8 mouse cellular contexts compared by ENCODE assay signal in genomic region chr10:75859786-75860470, GRCm38 (mm10). TPM values are rescaled to one million over a fixed set of nuclear protein-coding genes. Genes with fewer than 3 reads are reported as not detected.
DNase-seq lines count a peak whose midpoint lies in the region; ATAC-seq and TF ChIP-seq lines count a peak whose summit lies in the region.
"Not testable (repeated sequence)": the region's sequence is repeated elsewhere in the genome, so short reads cannot be mapped to it uniquely, and the experiment has no call there.

TSS of gene Mif (minus strand) at chr10:75860240.

- H3K27ac ChIP-seq in brown adipose tissue, adult 24 weeks (replicated peaks; ENCODE audit: low read depth, low read length) = peak within 1 kb of the TSS; percentile 25; the same call in 1 of the 2 replicates
- H3K27ac ChIP-seq in heart, embryonic 14.5 days (replicated peaks in 1 of 2; ENCODE audit: control insufficient read depth in 1 of 2, insufficient read depth in 1 of 2, low read depth in 2 of 2, low read length in 2 of 2) = peak within 1 kb of the TSS; percentile 95 to 96
- peak within 1 kb of the TSS; percentile 64 for H3K27ac ChIP-seq in liver, embryonic 14.5 days
- peak within 1 kb of the TSS; percentile 86 for H3K27ac ChIP-seq in neural tube, embryonic 11.5 days (ENCODE audit: low read depth, low read length)
- peak within 1 kb of the TSS; percentile 83 for H3K27ac ChIP-seq in stomach, postnatal 0 days (replicated peaks)

- ATAC-seq in heart, embryonic 14.5 days (ENCODE audit: insufficient number of reproducible peaks, insufficient read depth, low FRiP score, low read depth) = peak; percentile 95
- peak; percentile 95 for ATAC-seq in liver, embryonic 14.5 days (ENCODE audit: insufficient read depth)
- ATAC-seq in neural tube, embryonic 11.5 days (ENCODE audit: insufficient read depth, low FRiP score, low TSS enrichment) = peak; percentile 95
- ATAC-seq in stomach, postnatal 0 days (ENCODE audit: low FRiP score, low TSS enrichment) = peak; percentile 97

- WGBS in heart, embryonic 14.5 days = under 1% methylated on average over 32 of the region's 46 CpGs
- WGBS in liver, embryonic 14.5 days (ENCODE audit: insufficient replicate concordance) = under 1% methylated on average over 43 of the region's 46 CpGs
- 0% methylated on average over 40 of the region's 46 CpGs for WGBS in neural tube, embryonic 11.5 days
- under 1% methylated on average over 34 of the region's 46 CpGs for WGBS in stomach, postnatal 0 days

- peak; percentile 96 for DNase-seq in CD4-positive, CD25-positive, alpha-beta regulatory T cell, adult 2 months (ENCODE audit: low read depth, low spot score)
- peak; percentile 90 for DNase-seq in fibroblast of lung, adult 2 months (ENCODE audit: low read depth)
- peak; percentile 88 to 94 for DNase-seq in kidney, postnatal 25 days
- peak; percentile 74 to 80 (median 75) for DNase-seq in liver, embryonic 14.5 days (ENCODE audit: low read depth in 3 of 3, low spot score in 3 of 3)
- DNase-seq in neural tube, embryonic 11.5 days (ENCODE audit: low spot score) = peak; percentile 96
- peak; percentile 96 for DNase-seq in stomach, postnatal 0 days (ENCODE audit: low spot score)

- H3K4me3 ChIP-seq in brown adipose tissue, adult 24 weeks (ENCODE audit: insufficient read depth, low read depth, low read length) = peak within 1 kb of the TSS; percentile 72
- peak within 1 kb of the TSS; percentile 70 to 91 for H3K4me3 ChIP-seq in heart, embryonic 14.5 days (ENCODE audit: control insufficient read depth in 1 of 2, insufficient read depth in 1 of 2, low read depth in 1 of 2, low read length in 2 of 2)
- peak within 1 kb of the TSS; percentile 70 to 75 for H3K4me3 ChIP-seq in liver, embryonic 14.5 days (ENCODE audit: insufficient read depth in 1 of 2, low read depth in 2 of 2, low read length in 2 of 2)
- peak within 1 kb of the TSS; percentile 70 for H3K4me3 ChIP-seq in neural tube, embryonic 11.5 days (ENCODE audit: low read depth, low read length)
- H3K4me3 ChIP-seq in stomach, postnatal 0 days (ENCODE audit: low read depth, low read length) = peak within 1 kb of the TSS; percentile 59

- TF ChIP-seq CTCF in liver, embryonic 14.5 days (IDR thresholded peaks at IDR 0.05; ENCODE audit: low read depth) = peak; percentile 10; the same call in 1 of the 2 replicates
- TF ChIP-seq CTCF in stomach, postnatal 0 days (IDR thresholded peaks at IDR 0.05; ENCODE audit: low read depth) = peak; percentile 24

- H3K36me3 ChIP-seq in heart, embryonic 14.5 days (ENCODE audit: control insufficient read depth, insufficient read depth, low read length) = peaks cover 25% of the 10 kb centered on the region
- not testable (repeated sequence) for H3K36me3 ChIP-seq in liver, embryonic 14.5 days (replicated peaks; ENCODE audit: control insufficient read depth, insufficient read depth, low read depth); neural tube, embryonic 11.5 days (ENCODE audit: control insufficient read depth, insufficient read depth, low read length); stomach, postnatal 0 days (ENCODE audit: control insufficient read depth, insufficient read depth, low read length)

- H3K9me3 ChIP-seq in heart, embryonic 14.5 days (ENCODE audit: control insufficient read depth, low read length); liver, embryonic 14.5 days (ENCODE audit: control insufficient read depth, low read length); neural tube, embryonic 11.5 days (ENCODE audit: control insufficient read depth, low read length); stomach, postnatal 0 days (ENCODE audit: control insufficient read depth, low read length): not testable (repeated sequence)

- peak within 1 kb of the TSS; percentile 78 for H3K4me2 ChIP-seq in heart, embryonic 14.5 days (ENCODE audit: low read length)
- peak within 1 kb of the TSS; percentile 88 for H3K4me2 ChIP-seq in liver, embryonic 14.5 days (ENCODE audit: low read depth)
- peak within 1 kb of the TSS; percentile 80 for H3K4me2 ChIP-seq in neural tube, embryonic 11.5 days (ENCODE audit: low read depth)
- peak within 1 kb of the TSS; percentile 72 for H3K4me2 ChIP-seq in stomach, postnatal 0 days (replicated peaks; ENCODE audit: low read depth)

- H3K4me1 ChIP-seq in brown adipose tissue, adult 24 weeks (ENCODE audit: control insufficient read depth, insufficient read depth, insufficient read length, low read length); stomach, postnatal 0 days (replicated peaks; ENCODE audit: control insufficient read depth, insufficient read depth): not testable (repeated sequence)
- peaks cover 23 to 24% of the 10 kb centered on the region in 2 experiments for H3K4me1 ChIP-seq in heart, embryonic 14.5 days (ENCODE audit: control insufficient read depth in 2 of 2, insufficient read depth in 2 of 2, low read length in 2 of 2)
- H3K4me1 ChIP-seq in liver, embryonic 14.5 days (replicated peaks; ENCODE audit: control insufficient read depth in 2 of 2, insufficient read depth in 2 of 2, low read length in 1 of 2) = peaks cover 3 to 17% of the 10 kb centered on the region in 2 experiments; a peak in 3 of 4 replicates
- peaks cover 10% of the 10 kb centered on the region; the same call in 1 of the 2 replicates for H3K4me1 ChIP-seq in neural tube, embryonic 11.5 days (ENCODE audit: control insufficient read depth, insufficient read depth, low read length)

- not testable (repeated sequence) for TF ChIP-seq EP300 in liver, embryonic 14.5 days (IDR thresholded peaks at IDR 0.05; ENCODE audit: low read depth); stomach, postnatal 0 days (optimal IDR thresholded peaks at IDR 0.05)

- peak within 1 kb of the TSS; percentile 93 for H3K9ac ChIP-seq in heart, embryonic 14.5 days (ENCODE audit: low read length)
- peak within 1 kb of the TSS; percentile 87 for H3K9ac ChIP-seq in liver, embryonic 14.5 days (replicated peaks)
- H3K9ac ChIP-seq in neural tube, embryonic 11.5 days (ENCODE audit: low read length) = peak within 1 kb of the TSS; percentile 95
- H3K9ac ChIP-seq in stomach, postnatal 0 days (ENCODE audit: low read length) = peak within 1 kb of the TSS; percentile 74

- H3K27me3 ChIP-seq in heart, embryonic 14.5 days (ENCODE audit: control insufficient read depth, insufficient read depth, low read length); liver, embryonic 14.5 days (ENCODE audit: control insufficient read depth, insufficient read depth, low read length); neural tube, embryonic 11.5 days (ENCODE audit: control insufficient read depth, insufficient read depth, low read length); stomach, postnatal 0 days (ENCODE audit: control insufficient read depth, insufficient read depth, low read length): not testable (repeated sequence)

RNA-seq across cellular contexts. Expression of gene Mif, which starts in this region (rescaled TPM):
- 129 and 141 TPM in 2 replicates for polyA plus RNA-seq in brown adipose tissue, adult 24 weeks (2012; ENCODE audit: insufficient read depth, insufficient read length, missing spikeins)
- polyA plus RNA-seq in heart, embryonic 14.5 days (2014; fragmentation: Nextera tagmentation; extraction: Ambion mirVana) = 2,486 and 2,703 TPM in 2 replicates
- 846 and 879 TPM in 2 replicates for polyA plus RNA-seq in liver, embryonic 14.5 days (2012; rRNA removed)
- polyA plus RNA-seq in liver, embryonic 14.5 days (2014; fragmentation: Nextera tagmentation; extraction: Ambion mirVana) = 746 and 755 TPM in 2 replicates
- 2,352 and 2,361 TPM in 2 replicates for polyA plus RNA-seq in neural tube, embryonic 11.5 days (2014; fragmentation: Nextera tagmentation; extraction: Ambion mirVana)
- 805 and 984 TPM in 2 replicates for polyA plus RNA-seq in stomach, postnatal 0 days (2015; fragmentation: Nextera tagmentation; extraction: Ambion mirVana)

Comparison
In these comparisons a context has a peak if more than half of its experiments do, and no peak if none do; other contexts are left out.
1. Peak in every context shown above with its lines: DNase-seq, ATAC-seq, H3K4me3 ChIP-seq and H3K27ac ChIP-seq.
2. H3K27ac ChIP-seq: peak in every context shown above with its lines; median percentile 96 in heart, embryonic 14.5 days; 86 in neural tube, embryonic 11.5 days; 83 in stomach, postnatal 0 days; 64 in liver, embryonic 14.5 days; 25 in brown adipose tissue, adult 24 weeks.